Mouse (Mus musculus) gastrocnemius, postnatal 4 days (tissue): ENCODE results near the gene Ak5. TPM values are rescaled to one million over a fixed set of nuclear protein-coding genes. Genes with fewer than 3 reads are reported as not detected.
A peak's percentile ranks its signal among the peaks of the same experiment; 100 is the strongest.
"Not testable (repeated sequence)": the region's sequence is repeated elsewhere in the genome, so short reads cannot be mapped to it uniquely, and the experiment has no call there.

Experiments used
- DNase-seq, 2 experiments: peaks; one replicate each; pipeline ENCODE4 v3.0.0; 2021 to 2022; ENCODE audit warnings: low spot score in 2 of 2, mixed read lengths in 2 of 2
- long read RNA-seq, 2 experiments: library from polyadenylated mRNA; stranded (forward); transcript quantifications; one replicate each; pipeline ENCODE4 v2.0.0; 2021
- total RNA-seq, 2 experiments: library from RNA; stranded (reverse); gene quantifications; 2 replicates each; pipeline ENCODE4 v1.2.3; 2021

Ak5 gene
- 1 to 10 TPM; 4.0 to 4.5 TPM for total RNA-seq
- long read RNA-seq, experiment 1, transcript Ak5-201 (14 exons, 3,323 nt): major isoform, 6 of 10 reads
- long read RNA-seq, experiment 1, partial matches to known transcripts: 1 of 10 reads
- long read RNA-seq, experiment 1, other reads (novel, unspliced or antisense): 3 of 10 reads
- long read RNA-seq, experiment 2, transcript Ak5-201 (14 exons, 3,323 nt): major isoform, 11 of 15 reads
- long read RNA-seq, experiment 2, partial matches to known transcripts: 0 of 15 reads
- long read RNA-seq, experiment 2, other reads (novel, unspliced or antisense): 4 of 15 reads

GRCm38 (mm10) chr3:152668239-152668638 lies at the start of gene Ak5:
Gene Ak5, minus strand, starts transcription at chr3:152668360.
- DNase-seq: no peak

- peak; percentile 85 to 90 for DNase-seq
Measured at GRCm38 (mm10) chr3:152713991-152714902, 46.1 kb upstream of the Ak5 start, which contains the start of gene Pigk. Gene Pigk, plus strand, starts transcription at chr3:152714100.

GRCm38 (mm10) chr3:152712957-152713356 lies 44.8 kb upstream of the Ak5 start:
- no peak for DNase-seq

- DNase-seq: no peak
Measured at GRCm38 (mm10) chr3:152709936-152710335, 41.8 kb upstream of the Ak5 start.

- DNase-seq: no peak
Measured at GRCm38 (mm10) chr3:152707321-152707823, 39.2 kb upstream of the Ak5 start.

GRCm38 (mm10) chr3:152706901-152707300 lies 38.7 kb upstream of the Ak5 start:
- no peak for DNase-seq

- DNase-seq: no peak
Measured at GRCm38 (mm10) chr3:152705826-152706225, 37.7 kb upstream of the Ak5 start.

- no peak for DNase-seq
Measured at GRCm38 (mm10) chr3:152702274-152702843, 34.2 kb upstream of the Ak5 start.

- DNase-seq: not testable (repeated sequence)
Measured at GRCm38 (mm10) chr3:152701536-152701935, 33.4 kb upstream of the Ak5 start.

GRCm38 (mm10) chr3:152699261-152699660 lies 31.1 kb upstream of the Ak5 start:
- DNase-seq: no peak

GRCm38 (mm10) chr3:152698017-152698416 lies 29.9 kb upstream of the Ak5 start:
- no peak for DNase-seq

GRCm38 (mm10) chr3:152694950-152695349 lies 26.8 kb upstream of the Ak5 start:
- no peak for DNase-seq

- peak in 1 of 2 experiments; percentile 52 for DNase-seq
Measured at GRCm38 (mm10) chr3:152689105-152689504, 20.9 kb upstream of the Ak5 start.

GRCm38 (mm10) chr3:152688532-152688931 lies 20.4 kb upstream of the Ak5 start:
- DNase-seq: peak in 1 of 2 experiments; percentile 24

GRCm38 (mm10) chr3:152674663-152675062 lies 6.5 kb upstream of the Ak5 start:
- no peak for DNase-seq

GRCm38 (mm10) chr3:152669783-152670182 lies 1.6 kb upstream of the Ak5 start:
- DNase-seq: no peak

- DNase-seq: no peak
Measured at GRCm38 (mm10) chr3:152668793-152669192, 633 bp upstream of the Ak5 start.

- DNase-seq: peak; percentile 29 to 54
Measured at GRCm38 (mm10) chr3:152667356-152668211, 576 bp downstream of the Ak5 start.

- peak in 1 of 2 experiments; percentile 15 for DNase-seq
Measured at GRCm38 (mm10) chr3:152666991-152667355, 1.2 kb downstream of the Ak5 start.

GRCm38 (mm10) chr3:152658592-152658991 lies 9.6 kb downstream of the Ak5 start:
- DNase-seq: no peak

- no peak for DNase-seq
Measured at GRCm38 (mm10) chr3:152651991-152652390, 16.2 kb downstream of the Ak5 start.
